Mouse (Mus musculus) liver, postnatal 0 days (tissue): ENCODE measurements at regions not wholly inside any gene's neighbourhood (a gene's known extent, or its start where the extent isn't known, plus 50 kb on each side); places are given as distances from the start of the nearest gene placed in this dataset.

Experiments
- ATAC-seq: fragments of 200-750 bp; cut with Nextera tagmentation; 2 replicates; pipeline ENCODE4 v1.8.0; 2017; ENCODE audit warnings: mild to moderate bottlenecking, moderate library complexity
- DNase-seq: peaks from one replicate; pipeline ENCODE4 v3.0.0-alpha.2; 2016
- H3K27ac ChIP-seq: fragments of 300-500 bp; sonication (generic); 2 replicates; pipeline ENCODE4 v1.5.1; 2014; ENCODE audit warnings: antibody characterized with exemption, moderate library complexity, mild to moderate bottlenecking, low read depth
- H3K27me3 ChIP-seq: fragments of 300-500 bp; sonication (generic); 2 replicates; pipeline ENCODE4 v1.6.1; 2014; ENCODE audit warnings: low read length, control low read depth, mixed read lengths; ENCODE audit not compliant: insufficient read depth
- H3K36me3 ChIP-seq: fragments of 300-500 bp; sonication (generic); replicated peaks from 2 replicates; pipeline ENCODE4 v1.6.1; 2014; ENCODE audit warnings: mild to moderate bottlenecking, control low read depth, low read length, moderate library complexity, mixed read lengths; ENCODE audit not compliant: insufficient read depth
- H3K4me1 ChIP-seq: fragments of 300-500 bp; sonication (generic); 2 replicates; pipeline ENCODE4 v1.6.1; 2014; ENCODE audit warnings: antibody characterized with exemption, mild to moderate bottlenecking, control low read depth; ENCODE audit not compliant: insufficient read depth
- H3K4me2 ChIP-seq: fragments of 300-500 bp; sonication (generic); 2 replicates; pipeline ENCODE4 v1.6.1; 2014; ENCODE audit warnings: low read depth, mild to moderate bottlenecking, low read length, moderate library complexity, mixed read lengths
- H3K4me3 ChIP-seq: fragments of 300-500 bp; sonication (generic); 2 replicates; pipeline ENCODE4 v1.5.1; 2014; ENCODE audit warnings: low read depth, low read length
- H3K9ac ChIP-seq: fragments of 300-500 bp; sonication (generic); replicated peaks from 2 replicates; pipeline ENCODE4 v1.6.1; 2014; ENCODE audit warnings: mild to moderate bottlenecking, moderate library complexity
- H3K9me3 ChIP-seq: fragments of 300-500 bp; sonication (generic); 2 replicates; pipeline ENCODE4 v1.6.1; 2016; ENCODE audit warnings: mild to moderate bottlenecking, control low read depth, low read length, mixed read lengths
- CTCF ChIP-seq: sonication (generic); IDR thresholded peaks from 2 replicates; pipeline ENCODE4 v1.5.1; 2016; ENCODE audit warnings: antibody characterized with exemption, low read depth
- EP300 ChIP-seq: IDR thresholded peaks from 2 replicates; pipeline ENCODE4 v1.6.1; 2016; ENCODE audit warnings: antibody characterized with exemption, low read depth, mild to moderate bottlenecking
- WGBS: fragments of 180-500 bp; shearing (Covaris S2); extraction: QIAGEN DNeasy Blood & Tissue Kit; methylation state at CpG from one replicate; pipeline ENCODE4 v1.1.7; 2014; ENCODE audit not compliant: insufficient replicate concordance; 5-methylcytosine and 5-hydroxymethylcytosine counted together

- H3K9ac ChIP-seq = no peak overlapping the region
- DNase-seq (no peak), ATAC-seq (no peak)
- 78% methylated on average over 14 of the region's 14 CpGs for whole genome bisulfite sequencing
- TF ChIP-seq EP300 (no peak), CTCF (no peak)
- no peaks in the 10 kb centered on the region for H3K36me3 ChIP-seq
- no peak overlapping the region for H3K4me2 ChIP-seq
- no peaks in the 10 kb centered on the region for H3K9me3 ChIP-seq
- no peak overlapping the region for H3K27ac ChIP-seq
- H3K4me3 ChIP-seq = no peak overlapping the region
- no peaks in the 10 kb centered on the region for H3K27me3 ChIP-seq
- no peaks in the 10 kb centered on the region for H3K4me1 ChIP-seq
Observed at GRCm38 (mm10) chr19:56199401-56200150, 87.4 kb upstream of the Habp2 start.

GRCm38 (mm10) chr19:56201007-56201682 lies 85.8 kb upstream of the Habp2 start:
- ATAC-seq = no peak
- WGBS = 70% methylated on average over 9 of the region's 9 CpGs

GRCm38 (mm10) chr19:56201738-56202480 lies 85.0 kb upstream of the Habp2 start:
- H3K4me2 ChIP-seq = no peak overlapping the region
- no peak overlapping the region for H3K27ac ChIP-seq
- DNase-seq (peak; percentile 50), ATAC-seq (no peak)
- H3K9me3 ChIP-seq = no peaks in the 10 kb centered on the region
- H3K27me3 ChIP-seq = no peaks in the 10 kb centered on the region
- no peak overlapping the region for H3K9ac ChIP-seq
- H3K4me3 ChIP-seq = no peak overlapping the region
- no peaks in the 10 kb centered on the region for H3K36me3 ChIP-seq
- no peaks in the 10 kb centered on the region for H3K4me1 ChIP-seq
- TF ChIP-seq EP300 (no peak), CTCF (peak; percentile 67)

More at GRCm38 (mm10) chr19:56201007-56201682, 85.8 kb upstream of the Habp2 start:
- Histone ChIP-seq H3K4me3 (no peak overlapping the region), H3K27me3 (no peaks in the 10 kb centered on the region), H3K9ac (no peak overlapping the region), H3K4me1 (no peaks in the 10 kb centered on the region), H3K4me2 (no peak overlapping the region), H3K27ac (no peak overlapping the region), H3K36me3 (no peaks in the 10 kb centered on the region), H3K9me3 (no peaks in the 10 kb centered on the region)
- peak; percentile 50 for DNase-seq
- TF ChIP-seq CTCF = peak; percentile 76
- no peak for TF ChIP-seq EP300

- H3K36me3 ChIP-seq = no peaks in the 10 kb centered on the region
- no peaks in the 10 kb centered on the region for H3K27me3 ChIP-seq
- no peaks in the 10 kb centered on the region for H3K9me3 ChIP-seq
- DNase-seq (no peak), ATAC-seq (no peak)
- H3K4me1 ChIP-seq = no peaks in the 10 kb centered on the region
- no peak overlapping the region for H3K4me3 ChIP-seq
- H3K4me2 ChIP-seq = no peak overlapping the region
- TF ChIP-seq EP300 = no peak
- TF ChIP-seq CTCF = no peak
- WGBS = 65% methylated on average over 9 of the region's 9 CpGs
- H3K27ac ChIP-seq = no peak overlapping the region
- no peak overlapping the region for H3K9ac ChIP-seq
Observed at GRCm38 (mm10) chr19:56202481-56203130, 84.3 kb upstream of the Habp2 start.

GRCm38 (mm10) chr19:56218536-56218935 lies 68.4 kb upstream of the Habp2 start:
- no peaks in the 10 kb centered on the region for H3K9me3 ChIP-seq
- H3K4me1 ChIP-seq = no peaks in the 10 kb centered on the region
- no peak overlapping the region for H3K9ac ChIP-seq
- no peak overlapping the region for H3K27ac ChIP-seq
- H3K4me3 ChIP-seq = no peak overlapping the region
- H3K4me2 ChIP-seq = no peak overlapping the region
- H3K27me3 ChIP-seq = no peaks in the 10 kb centered on the region
- DNase-seq = no peak
- no peak for TF ChIP-seq EP300
- ATAC-seq = no peak
- 75% methylated on average over 6 of the region's 6 CpGs for WGBS
- H3K36me3 ChIP-seq = no peaks in the 10 kb centered on the region
